Mouse (Mus musculus) neural tube, embryonic 11.5 days (tissue): Measurements from ENCODE around the gene Rtp2. TPM values are rescaled to one million over a fixed set of nuclear protein-coding genes. Genes with fewer than 3 reads are reported as not detected.
"Not testable (repeated sequence)": the region's sequence is repeated elsewhere in the genome, so short reads cannot be mapped to it uniquely, and the experiment has no call there.

Experiments
- ATAC-seq: fragments of 200-750 bp; cut with Nextera tagmentation; 2 replicates; pipeline ENCODE4 v1.8.0; 2017; ENCODE audit warnings: moderate number of reproducible peaks, mild to moderate bottlenecking, moderate TSS enrichment, moderate library complexity; ENCODE audit not compliant: insufficient read depth, low FRiP score, low TSS enrichment
- DNase-seq: peaks from one replicate; pipeline ENCODE4 v3.0.0-alpha.2; 2015; ENCODE audit warnings: low spot score
- H3K27ac ChIP-seq: fragments of 300-500 bp; sonication (generic); 2 replicates; pipeline ENCODE4 v1.5.1; 2014; ENCODE audit warnings: low read depth, mild to moderate bottlenecking, low read length
- H3K27me3 ChIP-seq: fragments of 300-500 bp; sonication (generic); 2 replicates; pipeline ENCODE4 v1.6.1; 2014; ENCODE audit warnings: mild to moderate bottlenecking, low read length, mixed read lengths; ENCODE audit not compliant: control insufficient read depth, insufficient read depth
- H3K36me3 ChIP-seq: fragments of 300-500 bp; sonication (generic); 2 replicates; pipeline ENCODE4 v1.6.1; 2014; ENCODE audit warnings: mild to moderate bottlenecking, low read length, moderate library complexity, mixed read lengths; ENCODE audit not compliant: control insufficient read depth, insufficient read depth
- H3K4me1 ChIP-seq: fragments of 300-500 bp; sonication (generic); 2 replicates; pipeline ENCODE4 v1.6.1; 2014; ENCODE audit warnings: low read length, mixed read lengths; ENCODE audit not compliant: control insufficient read depth, insufficient read depth
- H3K4me2 ChIP-seq: fragments of 300-500 bp; sonication (generic); 2 replicates; pipeline ENCODE4 v1.6.1; 2014; ENCODE audit warnings: low read depth, mild to moderate bottlenecking, moderate library complexity
- H3K4me3 ChIP-seq: fragments of 300-500 bp; sonication (generic); 2 replicates; pipeline ENCODE4 v1.5.1; 2014; ENCODE audit warnings: low read depth, low read length
- H3K9ac ChIP-seq: fragments of 300-500 bp; sonication (generic); 2 replicates; pipeline ENCODE4 v1.6.1; 2014; ENCODE audit warnings: mild to moderate bottlenecking, low read length
- H3K9me3 ChIP-seq: fragments of 300-500 bp; sonication (generic); 2 replicates; pipeline ENCODE4 v1.6.1; 2016; ENCODE audit warnings: low read length; ENCODE audit not compliant: control insufficient read depth
- WGBS: fragments of 180-500 bp; shearing (Covaris S2); extraction: QIAGEN DNeasy Blood & Tissue Kit; methylation state at CpG from one replicate; pipeline ENCODE4 v1.1.7; 2014; 5-methylcytosine and 5-hydroxymethylcytosine counted together
- polyA plus RNA-seq: library from polyadenylated mRNA; unstranded; fragments of >200 nt; fragmentation: Nextera tagmentation; extraction: Ambion mirVana; gene quantifications from 2 replicates; pipeline ENCODE4 v1.2.1, GENCODE M21; 2014

Gene Rtp2
- polyA plus RNA-seq, 1 experiment from 2014 or later: not detected

DNA sequence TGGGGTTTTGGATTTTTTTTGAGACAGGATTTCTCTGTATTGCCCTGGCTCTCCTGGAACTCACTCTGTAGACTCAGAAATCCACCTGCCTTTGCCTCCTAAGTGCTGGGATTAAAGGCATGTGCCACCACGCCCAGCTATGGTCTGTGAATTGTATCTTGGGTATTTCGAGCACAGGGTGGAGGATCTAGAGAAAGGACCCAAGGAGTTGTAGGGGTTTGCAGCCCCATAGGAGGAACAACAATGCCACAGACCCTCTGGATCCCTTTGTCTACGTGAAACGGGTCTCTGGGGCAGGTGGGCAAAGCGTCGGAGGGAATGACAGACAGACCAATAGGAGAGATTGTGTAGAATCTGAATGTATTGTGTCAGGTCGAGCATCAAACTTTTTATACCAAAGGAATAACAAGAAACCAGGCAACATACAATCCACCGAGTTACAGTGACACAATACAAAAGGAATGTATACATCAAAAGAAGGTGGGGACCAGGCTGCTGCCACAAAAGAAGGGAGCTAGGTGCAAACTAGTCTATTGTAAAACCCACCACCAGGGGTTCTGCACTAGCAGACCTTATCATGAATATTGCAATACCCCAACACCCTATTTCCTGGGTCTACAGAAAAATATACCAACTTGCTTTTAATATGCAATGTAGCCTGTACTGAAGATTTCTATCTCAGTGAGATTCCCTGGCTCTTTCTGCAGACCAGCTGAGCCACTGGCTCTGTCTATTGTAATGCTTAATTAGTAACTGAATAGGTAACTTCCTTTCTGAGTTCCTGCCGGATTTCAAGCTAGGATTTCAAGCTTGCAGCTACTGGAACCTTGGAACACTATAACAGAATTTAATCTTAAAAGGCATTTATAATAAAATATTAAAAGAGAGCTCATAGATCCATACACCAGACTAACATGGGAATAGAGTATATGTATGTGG lies 23.8 kb downstream of the Rtp2 start:
- not testable (repeated sequence) for ATAC-seq, H3K36me3 ChIP-seq, H3K27ac ChIP-seq, H3K9me3 ChIP-seq, H3K4me2 ChIP-seq, H3K9ac ChIP-seq, H3K27me3 ChIP-seq, H3K4me1 ChIP-seq, DNase-seq, H3K4me3 ChIP-seq
- 86% methylated on average over 9 of the region's 9 CpGs for WGBS

DNA sequence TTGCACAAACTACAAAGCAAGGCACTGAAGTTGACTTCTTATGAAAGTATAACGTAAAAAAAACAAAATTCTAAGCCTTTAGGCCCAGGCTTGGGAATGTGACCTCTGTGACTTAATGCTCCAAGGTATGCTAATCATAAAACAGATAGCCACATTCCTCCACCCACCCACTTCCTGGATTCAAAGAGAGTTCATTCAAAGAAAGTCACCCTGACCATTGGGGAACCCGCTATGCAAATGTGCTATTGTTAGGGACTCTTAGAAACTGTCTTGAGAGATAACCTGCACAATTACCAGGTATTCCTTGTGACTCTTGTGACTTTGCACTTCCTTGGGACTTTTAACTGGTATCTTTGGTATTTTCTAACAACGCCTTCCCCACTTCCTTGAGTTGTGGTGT lies 25.6 kb downstream of the Rtp2 start:
- not testable (repeated sequence) for H3K9me3 ChIP-seq, ATAC-seq
- WGBS: 88% methylated on average over 3 of the region's 3 CpGs

DNA sequence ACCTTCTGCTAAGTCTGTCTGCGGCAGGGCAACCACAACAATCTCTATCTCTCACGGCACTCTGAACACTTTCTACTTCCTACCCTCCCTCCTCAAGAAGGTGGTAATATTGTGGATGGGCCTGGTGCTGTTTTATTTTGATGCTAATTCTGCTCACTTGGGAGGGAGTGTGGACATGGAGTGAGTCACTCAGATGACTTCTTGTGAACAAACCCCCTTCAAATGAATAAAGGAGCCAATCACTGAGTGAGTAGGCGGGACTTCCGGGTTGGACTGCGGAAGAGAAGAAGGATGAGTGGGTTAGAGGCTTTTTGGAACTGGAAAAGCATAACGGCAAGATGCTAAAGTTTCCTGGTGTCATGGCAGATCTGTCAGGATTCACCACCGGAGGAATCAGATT lies 30.8 kb downstream of the Rtp2 start:
- 90% methylated on average over 7 of the region's 7 CpGs for WGBS
- ATAC-seq (no peak), DNase-seq (no peak)
- no peak overlapping the region for H3K9ac ChIP-seq
- no peak overlapping the region for H3K27ac ChIP-seq
- no peaks in the 10 kb centered on the region for H3K9me3 ChIP-seq
- H3K4me3 ChIP-seq: no peak overlapping the region
- H3K36me3 ChIP-seq: no peaks in the 10 kb centered on the region
- peaks cover 5% of the 10 kb centered on the region for H3K4me1 ChIP-seq
- no peak overlapping the region for H3K4me2 ChIP-seq
- H3K27me3 ChIP-seq: no peaks in the 10 kb centered on the region

More for the DNA sequence above, 25.6 kb downstream of the Rtp2 start:
- not testable (repeated sequence) for H3K27me3 ChIP-seq, H3K4me3 ChIP-seq, DNase-seq, H3K4me2 ChIP-seq, H3K4me1 ChIP-seq, H3K27ac ChIP-seq, H3K36me3 ChIP-seq, H3K9ac ChIP-seq

DNA sequence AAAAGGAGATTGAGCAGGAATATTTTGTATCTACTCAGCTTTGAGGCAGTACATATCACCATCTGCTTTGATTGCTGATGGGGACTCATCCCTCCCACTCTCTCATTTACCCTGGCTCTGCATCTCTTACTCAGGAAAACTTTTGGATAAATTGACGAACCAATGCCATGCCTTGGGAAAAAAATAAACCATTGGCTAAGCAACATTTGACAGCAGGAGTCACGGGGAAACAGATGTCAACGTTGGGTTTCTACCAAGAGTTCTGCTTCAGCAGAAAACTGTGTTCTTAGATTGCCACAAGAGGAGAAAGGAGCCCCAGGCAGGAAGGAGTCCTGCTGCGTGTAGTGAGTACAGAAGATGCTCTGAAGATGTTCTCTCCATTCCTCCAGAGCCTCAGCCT lies 32.1 kb downstream of the Rtp2 start:
- ATAC-seq: no peak
- WGBS: 82% methylated on average over 4 of the region's 4 CpGs
- peaks cover 5% of the 10 kb centered on the region for H3K4me1 ChIP-seq

DNA sequence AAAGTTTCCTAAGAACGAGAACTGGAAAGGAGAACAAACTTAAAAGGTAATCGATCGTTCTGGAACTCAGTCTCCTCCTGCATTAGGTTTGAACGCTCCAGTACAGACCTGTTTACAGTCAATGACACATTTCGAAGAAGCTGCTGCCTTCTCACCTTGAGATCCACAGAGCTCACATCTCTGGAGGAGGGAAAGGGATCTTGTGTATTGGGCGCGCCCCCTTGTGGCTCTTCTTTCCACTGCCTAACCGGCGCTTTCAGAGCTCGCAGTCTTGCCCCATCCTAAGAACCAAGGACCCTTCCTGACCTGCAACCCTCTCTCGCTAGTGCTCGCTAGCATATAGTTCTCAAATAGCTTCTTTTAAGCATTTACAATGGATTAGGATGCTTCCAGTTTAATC lies 33.4 kb downstream of the Rtp2 start:
- Histone ChIP-seq H3K27me3 (no peaks in the 10 kb centered on the region), H3K27ac (no peak overlapping the region), H3K9me3 (no peaks in the 10 kb centered on the region), H3K9ac (no peak overlapping the region), H3K4me2 (no peak overlapping the region), H3K4me3 (no peak overlapping the region), H3K36me3 (no peaks in the 10 kb centered on the region), H3K4me1 (peaks cover 5% of the 10 kb centered on the region)
- DNase-seq (peak; percentile 88), ATAC-seq (peak; percentile 80)
- WGBS: 17% methylated on average over 12 of the region's 12 CpGs

More for the DNA sequence above, 32.1 kb downstream of the Rtp2 start:
- H3K27me3 ChIP-seq: no peaks in the 10 kb centered on the region
- H3K9me3 ChIP-seq: no peaks in the 10 kb centered on the region
- H3K4me3 ChIP-seq: no peak overlapping the region
- no peak for DNase-seq
- no peak overlapping the region for H3K27ac ChIP-seq
- H3K9ac ChIP-seq: no peak overlapping the region
- no peak overlapping the region for H3K4me2 ChIP-seq
- H3K36me3 ChIP-seq: no peaks in the 10 kb centered on the region

DNA sequence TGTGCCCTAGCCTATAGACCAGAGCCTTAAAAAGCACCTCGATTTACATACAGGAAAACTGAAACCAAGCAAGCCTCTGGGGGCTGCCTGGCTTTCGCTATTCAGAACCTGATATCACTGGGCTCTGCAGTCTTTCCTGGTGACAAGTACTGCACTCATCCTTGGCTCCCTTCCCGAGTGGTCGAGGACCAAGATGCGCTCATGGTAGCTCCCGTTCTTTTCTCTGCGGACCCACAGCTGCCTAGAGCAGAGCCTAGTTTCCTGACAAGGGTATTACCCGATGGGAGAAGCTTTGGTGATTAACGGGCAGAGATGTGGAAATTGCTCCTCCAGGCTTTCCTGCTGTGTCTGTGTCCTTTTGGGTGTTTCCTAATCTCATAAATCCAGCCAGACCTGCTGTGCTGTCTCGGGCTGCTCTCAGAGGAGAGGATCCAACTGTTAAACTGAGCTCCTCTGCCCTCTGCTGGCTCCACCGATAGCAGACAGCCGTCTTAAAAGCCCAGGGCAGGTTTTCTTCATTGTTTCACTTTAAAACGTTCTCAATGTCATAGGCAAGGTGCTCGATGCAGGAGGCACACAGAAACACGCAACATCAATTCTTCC lies 34.1 kb downstream of the Rtp2 start:
- Histone ChIP-seq H3K4me2 (peak overlapping the region; percentile 34), H3K4me3 (no peak overlapping the region), H3K36me3 (no peaks in the 10 kb centered on the region), H3K9ac (no peak overlapping the region), H3K27ac (no peak overlapping the region), H3K4me1 (peaks cover 5% of the 10 kb centered on the region), H3K27me3 (no peaks in the 10 kb centered on the region), H3K9me3 (no peaks in the 10 kb centered on the region)
- DNase-seq (peak; percentile 78), ATAC-seq (peak; percentile 86)
- WGBS: 14% methylated on average over 15 of the region's 15 CpGs

DNA sequence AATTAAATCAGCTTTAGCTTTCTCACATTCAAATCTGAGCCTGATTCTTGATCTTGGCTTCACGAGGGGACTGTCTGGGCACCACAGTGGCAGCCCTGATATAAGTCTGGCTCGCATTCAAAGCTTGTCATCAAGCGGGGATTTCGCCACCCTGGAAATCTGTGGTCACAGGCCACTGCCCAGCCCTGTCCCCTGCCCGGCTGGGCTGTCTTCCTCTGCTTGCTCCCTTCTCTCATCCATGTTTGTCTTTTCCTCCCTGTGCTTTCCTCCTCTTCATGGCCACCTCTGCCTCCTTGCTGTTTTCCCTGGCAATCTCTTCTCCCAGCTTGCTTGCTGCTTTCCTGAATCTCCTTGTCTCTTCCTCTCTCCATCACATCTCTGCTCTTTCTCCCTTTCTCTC lies 34.7 kb downstream of the Rtp2 start:
- H3K4me2 ChIP-seq: peak overlapping the region; percentile 34; the same call in 1 of the 2 replicates
- no peak overlapping the region for H3K27ac ChIP-seq
- H3K36me3 ChIP-seq: no peaks in the 10 kb centered on the region
- DNase-seq: no peak
- H3K4me3 ChIP-seq: no peak overlapping the region
- 73% methylated on average over 5 of the region's 5 CpGs for WGBS
- ATAC-seq: no peak
- H3K27me3 ChIP-seq: no peaks in the 10 kb centered on the region
- no peaks in the 10 kb centered on the region for H3K9me3 ChIP-seq
- peaks cover 5% of the 10 kb centered on the region for H3K4me1 ChIP-seq
- no peak overlapping the region for H3K9ac ChIP-seq

DNA sequence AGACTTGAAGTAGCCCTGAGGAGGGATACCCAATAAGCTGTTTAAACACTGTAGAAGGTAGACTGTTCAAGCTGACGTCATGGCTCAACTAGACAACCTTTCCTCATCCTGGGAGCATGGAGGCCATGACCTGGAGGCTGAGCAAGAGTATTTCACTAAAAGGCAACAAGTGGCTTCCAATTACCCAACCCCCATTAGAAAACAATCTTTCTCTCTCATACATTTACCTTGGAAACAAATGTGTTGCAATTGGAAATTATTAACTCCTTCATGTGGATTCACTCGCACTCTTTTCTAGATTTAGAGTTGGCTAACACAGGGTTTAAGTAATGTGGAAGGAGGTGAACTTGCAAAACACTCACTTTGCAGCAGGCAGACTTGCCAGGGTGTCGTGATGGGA lies 37.1 kb downstream of the Rtp2 start:
- Histone ChIP-seq H3K9me3 (no peaks in the 10 kb centered on the region), H3K27ac (no peak overlapping the region), H3K36me3 (no peaks in the 10 kb centered on the region), H3K4me1 (peaks cover 5% of the 10 kb centered on the region), H3K4me2 (no peak overlapping the region), H3K27me3 (peaks cover 16% of the 10 kb centered on the region), H3K9ac (no peak overlapping the region), H3K4me3 (no peak overlapping the region)
- WGBS: 85% methylated on average over 3 of the region's 3 CpGs
- DNase-seq (no peak), ATAC-seq (no peak)
